Mouse (Mus musculus) heart, adult 2 months (tissue): ENCODE results near the gene Lpcat2.

Source experiments
- CTCF ChIP-seq: fragments of 200-600 bp; IDR thresholded peaks from 2 replicates; pipeline ENCODE4 v1.8.1; 2022; ENCODE audit warnings: antibody characterized with exemption, mild to moderate bottlenecking, moderate library complexity
- EP300 ChIP-seq: fragments of 200-500 bp; IDR thresholded peaks from 2 replicates; pipeline ENCODE4 v1.6.1; 2011; ENCODE audit warnings: low read depth, low read length, control low read depth; ENCODE audit not compliant: insufficient read depth
- POLR2A ChIP-seq: fragments of 200-500 bp; IDR thresholded peaks from 2 replicates; pipeline ENCODE4 v1.6.1; 2011; ENCODE audit warnings: mild to moderate bottlenecking, low read depth, low read length, control low read depth; ENCODE audit not compliant: insufficient read depth

GRCm38 (mm10) chr8:92838616-92839015, 16.5 kb upstream of the Lpcat2 start:
- TF ChIP-seq CTCF (no peak), POLR2A (no peak), EP300 (no peak)
